Mouse (Mus musculus): ENCODE results near the gene Hoxa10.

The Hoxa10 gene

DNA sequence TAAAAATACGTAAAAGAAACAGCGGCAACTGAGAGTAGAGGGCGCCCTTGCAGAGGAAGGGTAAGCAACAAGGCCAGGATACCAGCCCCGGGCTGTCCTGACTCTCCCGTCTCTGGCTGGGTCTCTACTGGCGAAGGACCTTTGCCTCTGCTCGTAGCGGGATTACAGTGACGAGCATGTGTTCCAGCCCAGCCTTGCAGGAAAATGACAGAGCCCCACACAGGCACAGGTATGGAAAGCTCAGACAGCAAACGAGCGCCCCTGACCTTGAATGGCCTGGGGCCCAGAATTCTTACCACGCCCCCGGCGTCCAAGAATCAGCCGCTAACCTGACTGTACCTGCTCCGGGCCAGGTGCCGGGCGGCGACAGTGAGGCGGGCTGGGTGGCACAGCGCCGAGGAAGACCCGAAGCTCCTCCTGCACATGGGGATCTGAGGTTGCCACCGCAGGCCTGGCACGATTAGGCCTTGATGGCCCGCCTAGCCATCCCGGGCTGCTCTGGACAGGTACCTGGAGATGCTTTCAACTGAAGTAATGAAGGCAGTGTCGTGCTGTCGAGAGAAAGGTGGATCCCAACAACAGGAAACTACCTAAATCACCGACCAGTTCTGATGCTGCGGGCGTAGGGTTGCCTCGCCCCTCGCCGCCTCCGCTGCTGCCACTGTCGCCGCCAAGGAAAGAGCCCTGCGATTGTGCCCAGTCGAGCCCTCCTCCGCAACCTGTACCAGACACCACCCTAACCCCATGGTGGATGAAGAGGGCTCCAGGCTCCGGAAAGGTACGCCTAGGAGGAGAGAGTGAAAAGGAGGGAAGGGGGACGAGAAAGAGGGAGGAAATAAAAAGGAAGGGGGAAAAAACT, 10.9 kb downstream of the Hoxa10 start:
- DNase-seq: peak; percentile 88

DNA sequence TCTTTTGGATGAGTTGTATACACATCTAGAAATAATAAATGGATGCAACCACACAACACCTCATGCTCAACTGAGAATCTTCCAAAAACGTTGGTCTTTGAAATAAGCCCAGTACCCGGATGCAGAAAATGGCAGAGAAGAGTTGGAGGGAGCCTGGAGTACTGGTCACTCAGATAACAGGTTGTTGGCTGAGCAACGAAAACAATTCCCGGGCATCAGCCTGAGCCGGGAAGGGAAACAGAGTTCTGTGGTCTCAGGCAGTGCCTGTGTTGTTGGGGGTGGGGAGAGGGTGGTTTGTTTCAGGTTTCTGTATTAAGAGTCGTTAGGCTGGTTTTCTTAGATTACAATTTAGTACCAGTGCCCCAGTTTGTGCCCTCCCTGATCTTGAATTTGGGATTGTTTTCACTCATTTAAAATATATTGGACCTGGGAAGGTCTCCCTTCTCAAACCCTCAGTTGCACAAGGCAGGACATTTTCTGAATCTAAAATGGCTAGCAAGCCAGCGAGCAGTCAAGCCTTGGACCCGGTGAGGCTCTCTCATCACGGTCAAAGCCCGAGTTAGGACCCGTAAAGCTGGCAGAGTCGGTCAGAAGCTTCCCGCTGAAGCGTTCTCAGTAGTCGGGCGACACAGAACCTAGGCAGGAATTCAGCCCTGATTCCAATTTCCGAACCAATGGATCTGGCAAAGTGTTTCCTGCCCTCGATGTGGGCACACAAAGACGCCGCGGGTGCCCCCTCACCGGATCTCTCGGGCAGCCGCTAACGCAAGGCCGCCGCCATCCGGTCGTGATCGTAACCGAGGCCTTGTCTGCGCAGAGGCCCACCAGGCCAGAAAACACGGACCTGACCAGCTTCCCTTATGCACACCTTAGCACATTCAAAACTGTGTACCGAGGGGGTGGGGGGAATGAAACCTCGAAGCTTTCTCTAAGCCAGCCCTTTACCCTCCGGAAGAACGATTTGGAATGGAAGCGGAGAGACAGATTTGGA, 11.9 kb downstream of the Hoxa10 start:
- DNase-seq: peak in 1 of 2 experiments; percentile 79

DNA sequence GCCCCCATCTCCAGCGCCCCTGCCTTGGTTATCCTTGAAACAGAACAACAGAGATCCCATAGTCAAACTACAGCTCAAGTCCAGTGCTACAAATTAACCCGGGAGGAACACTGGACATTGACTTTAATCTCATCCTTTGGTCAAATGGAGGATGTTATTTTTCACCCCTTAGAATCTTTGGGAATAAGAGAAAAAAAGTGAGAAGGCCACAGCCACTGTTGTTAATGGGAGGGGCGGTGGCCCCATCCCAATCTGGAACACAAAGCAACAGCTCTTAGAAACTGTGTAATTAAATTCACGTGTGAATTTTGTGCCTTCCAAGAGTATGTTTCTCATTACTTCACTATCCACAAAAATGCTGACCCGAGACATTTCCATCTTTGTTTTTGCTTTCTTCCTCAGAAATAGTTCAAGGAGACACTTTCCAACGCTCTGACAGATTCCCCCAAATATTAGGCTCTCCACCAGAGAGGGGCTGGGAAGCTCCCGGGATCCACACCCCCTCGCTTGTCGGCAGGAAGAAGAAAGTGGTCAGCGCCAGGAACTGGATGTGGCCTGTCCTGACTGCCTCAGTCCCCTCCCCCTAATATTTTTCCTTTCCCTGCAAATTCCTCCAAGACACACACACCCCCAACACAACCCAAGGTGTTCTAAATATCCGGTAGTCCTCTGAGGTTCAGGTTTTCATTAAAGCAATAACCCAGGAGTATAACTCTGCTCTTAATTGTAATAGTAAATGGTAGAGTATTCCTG, 13.0 kb downstream of the Hoxa10 start:
- DNase-seq: peak; percentile 63 to 70

DNA sequence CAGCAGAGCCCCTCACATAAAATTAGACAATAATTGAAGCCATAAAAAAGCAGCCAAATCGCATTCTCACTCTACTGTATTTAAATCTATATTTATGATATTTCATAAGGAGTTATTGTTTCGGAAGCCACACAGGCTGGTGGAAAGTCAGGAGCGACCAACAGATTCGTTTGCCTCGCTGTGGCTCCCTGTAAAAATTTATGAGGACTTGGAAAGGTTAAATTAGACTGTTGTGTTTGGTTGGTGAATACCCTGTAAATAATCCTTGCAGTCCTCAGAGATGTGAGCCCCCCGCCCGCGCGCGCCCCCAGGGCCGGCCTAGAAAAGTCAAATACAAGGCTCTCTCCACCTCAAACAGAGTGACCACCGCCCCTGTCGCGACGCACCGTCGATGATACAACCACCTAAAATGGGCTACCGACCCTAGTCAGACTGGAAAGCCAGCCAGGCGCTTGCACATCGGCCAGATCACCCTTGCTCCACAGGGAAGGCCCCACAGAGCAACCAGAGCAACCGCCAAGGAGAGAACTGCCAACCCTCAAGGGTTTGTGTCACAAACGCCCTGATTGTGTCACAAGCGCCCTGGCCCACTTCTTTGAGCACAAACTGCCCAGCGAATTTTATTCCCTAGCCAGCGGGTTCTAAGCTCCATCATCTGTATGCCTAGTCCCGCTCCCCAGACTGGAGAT, 13.9 kb downstream of the Hoxa10 start:
- DNase-seq: peak in 1 of 2 experiments; percentile 60

DNA sequence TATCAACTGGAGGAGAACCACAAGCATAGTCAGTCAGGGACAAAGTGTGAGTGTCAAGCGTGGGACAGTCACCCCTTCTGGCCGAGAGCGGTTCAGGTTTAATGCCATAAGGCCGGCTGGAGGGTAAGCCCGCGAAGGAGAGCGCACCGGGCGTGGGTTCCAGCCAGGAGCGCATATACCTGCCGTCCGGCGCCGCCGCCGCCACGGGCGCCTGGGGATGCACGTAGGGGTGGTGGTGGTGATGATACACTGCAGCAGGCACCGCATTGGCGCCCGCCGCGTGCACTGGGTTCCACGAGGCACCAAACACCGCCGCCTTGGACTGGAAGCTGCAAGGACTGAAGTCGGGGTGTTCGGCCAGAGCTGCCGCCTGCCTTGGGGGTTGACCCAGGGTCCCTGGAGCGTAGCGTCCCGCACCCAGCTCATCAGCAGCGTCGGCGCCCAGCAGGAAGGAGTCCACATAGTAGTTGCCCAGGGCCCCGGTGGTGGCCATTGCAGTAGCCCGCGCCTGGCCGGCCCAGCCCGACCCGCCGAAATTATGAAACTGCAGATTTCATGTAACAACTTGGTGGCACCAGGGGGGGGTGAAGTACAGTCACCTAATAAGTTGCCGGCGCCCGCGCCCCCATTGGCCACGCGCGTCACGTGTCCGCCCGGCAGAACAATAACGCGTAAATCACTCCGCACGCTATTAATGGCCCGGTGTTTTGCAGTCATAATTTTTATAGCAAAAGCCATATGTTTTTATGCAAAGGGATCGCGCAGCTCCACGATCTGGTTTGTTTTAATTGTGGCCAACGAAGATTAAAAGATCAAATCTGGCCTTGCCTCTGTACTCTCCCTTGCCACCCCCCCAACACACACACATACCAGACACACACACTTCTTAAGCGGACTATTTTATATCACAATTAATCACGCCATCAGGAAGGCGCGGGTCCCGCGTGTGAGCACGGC, 14.8 kb downstream of the Hoxa10 start:
- peak; percentile 94 to 95 for DNase-seq

DNA sequence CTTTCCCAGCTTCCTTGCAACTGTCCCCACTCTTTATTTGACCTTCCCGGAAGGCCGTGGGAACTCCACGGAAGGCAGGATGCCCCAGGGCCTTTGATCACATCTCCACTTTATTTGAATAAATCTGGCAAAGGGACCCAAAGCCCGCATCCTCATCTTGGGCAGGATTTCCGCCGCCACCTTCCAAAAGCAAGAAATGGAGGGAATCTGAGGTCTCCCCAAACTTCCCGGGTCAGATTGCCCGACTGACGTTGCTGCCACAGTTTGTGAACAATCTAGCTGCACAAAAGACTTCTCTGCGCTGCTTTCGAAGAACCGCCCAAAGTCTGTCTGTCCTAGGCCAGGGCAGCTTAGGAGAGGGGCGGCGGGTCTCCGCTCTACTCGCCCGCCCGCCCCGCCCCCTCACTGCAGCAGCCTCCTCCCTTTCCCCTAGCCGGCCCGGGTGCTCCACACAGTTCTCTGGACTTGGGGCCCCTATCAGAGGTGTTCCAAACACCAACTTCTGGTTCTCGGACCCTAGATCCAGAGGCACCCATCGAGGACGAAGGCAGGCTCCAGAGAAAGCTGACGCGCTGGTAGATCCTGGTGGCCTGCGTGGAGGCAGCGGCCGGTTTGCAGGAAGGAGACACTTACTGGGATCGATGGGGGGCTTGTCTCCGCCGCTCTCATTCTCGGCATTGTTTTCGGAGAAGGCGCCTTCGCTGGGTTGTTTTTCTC, 15.6 kb downstream of the Hoxa10 start:
- DNase-seq: peak in 1 of 2 experiments; percentile 61

DNA sequence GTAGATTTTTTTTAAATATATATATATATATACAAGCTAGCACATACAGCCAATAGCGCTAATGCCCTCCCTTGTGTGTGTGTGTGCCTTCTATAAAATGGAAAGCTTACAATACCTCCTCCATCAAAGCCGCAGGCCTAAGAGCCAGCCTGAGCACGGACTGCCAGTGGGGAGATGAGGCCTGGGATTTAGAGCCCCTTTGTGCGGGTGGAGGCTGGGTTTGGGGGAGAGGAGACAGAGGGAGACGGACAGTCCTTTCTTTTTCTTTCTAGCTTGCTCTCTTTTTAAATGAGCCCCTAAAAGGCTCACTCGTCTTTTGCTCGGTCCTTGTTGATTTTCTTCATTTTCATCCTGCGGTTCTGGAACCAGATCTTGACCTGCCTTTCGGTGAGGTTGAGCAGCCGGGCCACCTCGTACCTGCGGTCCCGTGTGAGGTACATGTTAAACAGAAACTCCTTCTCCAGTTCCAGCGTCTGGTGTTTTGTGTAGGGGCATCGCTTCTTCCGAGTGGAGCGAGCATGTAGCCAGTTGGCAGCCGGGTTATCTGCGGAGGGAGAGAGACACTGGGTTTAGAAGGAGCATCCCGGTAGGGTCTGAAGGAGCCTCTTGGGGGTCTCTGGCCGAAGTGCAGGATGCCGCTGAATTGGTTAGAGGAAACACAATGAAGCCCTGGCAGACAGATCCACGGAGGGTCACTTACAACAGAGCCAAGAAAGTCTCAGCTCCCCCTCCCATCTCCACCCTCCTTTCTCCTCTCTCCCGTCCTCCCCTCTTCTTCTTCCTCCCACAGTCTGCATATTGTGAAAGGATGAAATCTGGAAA, 16.5 kb downstream of the Hoxa10 start:
- DNase-seq: peak in 1 of 2 experiments; percentile 56

DNA sequence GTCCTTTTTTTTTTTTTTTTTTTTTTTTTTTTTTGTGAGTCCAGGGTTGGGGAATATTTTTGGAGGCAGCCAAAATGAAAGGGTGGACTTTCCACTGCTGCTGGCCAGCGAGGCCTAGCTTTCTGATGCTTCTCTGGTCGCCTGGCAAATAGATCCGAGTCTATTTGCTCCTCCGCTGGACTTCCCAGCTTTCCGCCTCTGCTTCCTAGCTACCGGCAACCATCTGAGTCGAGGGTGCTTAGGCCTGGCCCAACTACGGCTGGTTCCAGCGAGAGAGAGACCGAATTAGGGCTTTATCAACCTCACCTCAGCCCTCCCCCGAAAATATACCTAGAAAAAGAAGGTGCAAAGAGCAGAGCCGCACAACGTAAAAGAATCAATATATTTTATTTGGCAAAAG, 17.9 kb downstream of the Hoxa10 start:
- DNase-seq: peak in 1 of 2 experiments; percentile 52

DNA sequence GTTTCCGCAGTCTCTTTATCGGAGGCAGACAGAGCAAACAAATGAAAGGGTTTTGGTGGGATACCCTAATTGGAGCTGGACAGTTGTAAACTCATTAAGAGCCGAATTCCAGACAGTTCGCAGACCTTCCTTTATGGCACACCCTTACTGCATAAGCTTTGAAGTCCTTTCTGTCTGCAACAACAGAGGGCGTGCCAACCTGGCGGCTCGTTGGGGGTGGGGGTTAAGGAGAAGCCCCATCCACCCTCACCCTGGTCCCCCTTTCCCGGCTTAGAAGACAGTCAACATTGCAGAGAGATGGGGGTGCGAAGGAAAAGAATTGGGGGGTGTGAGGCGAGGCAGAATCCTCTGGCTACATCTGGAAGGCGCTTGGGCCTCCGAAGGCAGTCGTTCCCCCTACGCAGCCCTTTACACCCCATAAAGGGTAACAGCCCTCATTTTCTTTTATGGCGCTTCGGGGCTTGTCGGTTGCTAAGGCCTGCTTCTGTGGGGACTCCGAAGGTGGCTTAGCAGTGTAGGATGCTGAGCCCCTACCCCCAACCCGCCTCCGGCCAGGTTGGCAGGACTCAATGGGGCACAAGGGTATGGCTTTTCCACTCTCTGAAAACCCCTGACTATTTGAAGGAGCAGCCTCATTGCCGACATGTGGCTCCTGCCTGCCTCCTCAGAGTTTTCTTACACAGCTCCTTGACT, 18.5 kb downstream of the Hoxa10 start:
- peak in 1 of 2 experiments; percentile 77 for DNase-seq

DNA sequence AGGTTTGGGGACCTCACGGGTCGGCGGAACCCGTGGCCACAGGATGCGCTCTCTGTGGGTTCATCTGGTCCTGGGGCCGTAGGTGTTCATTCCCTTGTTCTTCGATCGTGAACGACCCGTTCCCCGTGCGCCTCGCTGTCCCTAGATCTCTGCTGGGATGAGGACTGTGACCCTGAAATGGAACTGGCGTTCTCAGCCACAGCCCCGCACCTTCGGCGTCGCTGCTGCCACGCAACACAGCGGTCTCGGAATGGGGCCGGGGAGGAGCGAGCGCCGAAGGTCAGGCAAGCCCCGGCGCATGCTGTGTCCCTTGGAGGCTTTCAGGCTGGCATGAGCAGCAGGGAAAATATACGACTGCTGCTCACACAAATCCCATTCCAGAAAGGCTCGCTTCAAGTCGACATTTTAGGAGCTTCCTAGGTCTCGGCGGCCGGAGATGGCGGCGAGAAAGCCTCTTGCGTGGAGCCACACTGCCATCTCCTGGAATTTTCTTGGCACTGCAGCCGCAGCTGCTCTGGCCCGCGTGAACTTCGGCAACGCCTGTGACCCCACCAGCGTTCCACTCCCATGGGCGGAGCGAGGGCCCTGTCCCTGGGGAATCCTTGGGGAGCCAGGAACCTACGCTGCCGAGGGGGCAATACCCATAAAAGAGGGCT, 19.2 kb downstream of the Hoxa10 start, which contains the start of gene Hoxa7:
Hoxa7 (minus strand) TSS at position 518 of the 656 bp plus-strand sequence.
- DNase-seq: peak; percentile 95 to 97

DNA sequence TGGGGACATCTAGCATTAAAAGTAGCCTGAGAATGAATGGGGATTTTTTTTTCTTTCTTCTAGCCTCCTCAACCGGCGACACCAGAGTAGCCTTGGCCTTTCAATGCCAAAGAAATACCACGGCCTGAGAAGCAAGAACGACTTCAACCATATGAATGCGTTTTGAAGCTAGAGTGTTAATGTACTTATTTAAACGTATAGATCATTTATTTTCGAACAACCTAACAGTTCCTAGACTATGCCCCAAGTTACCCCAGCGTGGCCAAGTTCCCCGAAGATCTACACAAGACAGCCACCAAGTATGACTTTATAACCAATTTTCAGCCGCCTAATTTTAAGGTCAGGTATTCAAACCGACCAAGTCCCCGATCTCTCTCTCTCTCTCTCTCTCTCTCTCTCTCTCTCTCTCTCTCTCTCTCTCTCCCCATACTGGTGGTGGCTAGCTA, 19.8 kb downstream of the Hoxa10 start:
- peak in 1 of 2 experiments; percentile 27 for DNase-seq

DNA sequence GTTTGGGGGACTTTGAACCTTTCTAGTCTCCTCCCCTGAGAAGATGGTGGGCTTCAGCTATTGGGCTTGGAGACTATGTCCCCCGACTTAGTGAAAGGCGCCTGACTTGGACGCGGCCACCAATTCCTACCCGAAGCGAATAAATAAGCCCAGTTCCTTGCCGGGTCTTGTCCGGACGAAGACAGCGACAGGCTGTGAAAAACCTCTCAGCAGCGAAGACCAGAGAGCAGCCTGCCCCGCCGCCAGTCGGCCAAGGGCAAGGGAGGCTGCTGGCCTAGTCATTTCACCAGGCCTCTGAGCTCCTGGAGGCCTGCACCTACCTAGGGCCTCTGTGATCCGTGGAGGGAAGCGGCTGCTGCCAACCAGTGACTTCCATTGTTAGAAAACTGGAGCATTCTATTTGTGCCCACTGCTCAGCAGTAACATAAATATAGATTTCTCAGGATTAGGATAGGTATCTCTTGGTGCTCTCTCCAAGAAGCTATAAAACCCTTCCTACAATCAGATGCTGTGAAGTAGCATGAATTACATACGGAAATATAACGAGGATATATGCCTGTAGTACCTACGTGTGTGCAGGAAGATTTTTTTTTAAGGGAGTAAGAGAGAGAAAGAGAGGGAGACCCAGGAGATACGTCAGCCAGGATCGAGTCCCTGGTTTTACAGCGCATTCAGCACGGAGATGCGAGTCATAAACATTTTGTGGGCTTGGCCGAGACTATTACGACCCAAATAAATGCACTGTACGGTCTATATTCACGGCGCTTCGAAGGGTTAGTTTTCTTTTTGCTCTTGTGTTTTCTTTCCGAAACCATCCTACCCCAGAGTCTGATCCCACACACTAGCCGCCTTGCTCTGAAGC, 20.4 kb downstream of the Hoxa10 start:
- peak in 1 of 2 experiments; percentile 74 for DNase-seq

DNA sequence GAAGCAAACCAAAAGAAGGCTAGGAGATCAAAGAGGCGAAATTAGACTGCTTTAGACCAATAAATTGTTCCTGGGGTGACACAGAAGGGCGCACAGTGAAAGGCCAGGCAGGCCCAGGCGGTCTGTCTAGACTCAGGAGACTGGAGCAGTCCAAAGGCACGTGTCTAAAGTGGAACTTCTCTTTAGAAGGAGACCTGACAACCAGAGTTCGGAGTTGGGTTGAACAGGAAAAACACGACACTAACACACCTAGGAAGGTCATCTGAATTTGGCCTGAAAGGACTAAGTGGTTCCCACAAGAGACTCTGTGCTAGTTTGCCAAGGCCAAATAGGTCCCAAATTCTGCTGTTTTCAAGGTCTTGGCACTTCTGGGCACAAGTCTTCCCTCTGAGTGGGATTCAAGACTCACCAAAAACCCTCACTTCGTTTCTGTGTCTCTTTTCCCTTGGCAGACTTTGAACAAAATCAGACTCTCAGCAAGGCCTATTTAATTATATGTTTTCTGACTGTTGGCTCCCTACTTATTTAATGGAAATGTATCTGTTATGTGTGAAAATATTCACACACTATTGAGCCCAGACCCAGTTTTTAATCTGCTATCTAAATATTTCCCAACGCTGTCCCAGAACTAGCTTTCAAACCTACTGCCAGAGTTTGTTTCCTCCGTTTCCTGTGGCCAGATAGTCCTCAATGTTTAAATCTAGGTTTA, 21.3 kb downstream of the Hoxa10 start:
- peak in 1 of 2 experiments; percentile 50 for DNase-seq

DNA sequence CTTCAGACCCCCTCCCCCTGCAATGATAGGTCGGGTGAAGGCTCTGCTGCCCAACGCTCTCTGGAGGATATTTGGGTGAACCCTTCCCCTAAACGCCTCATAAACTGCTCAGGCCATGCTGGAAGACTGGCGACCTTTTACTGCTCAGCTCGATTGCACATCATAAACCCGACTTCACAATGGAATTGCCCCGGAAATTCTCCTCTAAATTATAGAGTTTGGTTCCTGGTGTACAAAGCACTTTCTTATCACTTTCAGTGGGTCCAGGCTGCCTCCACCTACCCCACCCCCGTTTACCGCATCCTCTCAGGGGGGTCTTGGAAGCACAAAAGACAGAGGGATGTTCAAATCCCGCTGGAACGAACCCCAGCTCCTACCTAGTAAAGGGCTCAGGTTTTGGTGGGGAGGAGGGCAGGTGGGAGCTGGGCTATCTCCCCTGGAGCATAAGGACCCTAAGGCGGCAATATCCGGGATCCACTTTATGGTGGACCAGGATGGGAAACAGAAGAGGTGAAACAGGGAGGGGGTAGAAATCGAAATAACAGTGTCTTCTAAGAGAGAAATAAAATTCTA, 21.9 kb downstream of the Hoxa10 start:
- DNase-seq: peak in 1 of 2 experiments; percentile 40

DNA sequence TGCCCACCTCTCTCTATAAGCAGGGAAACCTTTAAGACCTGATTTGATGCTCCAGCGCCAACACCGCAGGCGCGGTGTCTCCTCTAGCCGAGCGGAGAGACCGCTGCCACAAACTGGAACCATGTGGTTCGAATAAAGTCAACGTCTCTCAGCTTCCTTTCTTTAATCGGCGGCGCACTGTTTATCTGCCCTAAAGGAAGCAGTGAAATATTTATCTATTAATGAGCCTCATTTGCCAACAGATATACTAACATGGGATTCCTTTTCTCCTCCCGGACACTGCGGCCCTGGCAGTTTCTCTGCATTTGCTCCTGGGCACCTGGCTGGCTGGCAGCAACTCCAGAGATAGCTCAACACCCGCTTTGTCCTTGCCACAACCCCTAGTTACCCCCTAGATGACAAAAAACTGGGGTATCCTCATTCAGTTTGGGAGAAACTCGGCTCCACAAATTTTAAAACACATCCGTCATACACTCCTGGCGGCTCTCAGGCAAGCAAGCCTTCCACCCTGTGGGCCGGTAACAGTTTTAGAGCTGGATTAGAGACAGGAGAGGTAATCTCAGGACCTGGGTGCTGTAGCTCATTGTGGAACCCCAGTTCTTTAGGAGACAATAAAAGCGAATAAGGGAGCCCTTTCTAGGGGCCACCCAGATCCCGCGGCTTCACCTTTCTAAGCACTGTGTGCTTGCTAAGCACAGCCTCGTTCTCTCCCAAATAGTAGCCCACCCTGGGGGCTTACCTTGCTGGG, 22.6 kb downstream of the Hoxa10 start:
- DNase-seq: peak in 1 of 2 experiments; percentile 58

Measured in kidney, postnatal 36 days (tissue).